Mouse (Mus musculus): Measurements from ENCODE around the gene Cers2.

Cers2 gene

DNA sequence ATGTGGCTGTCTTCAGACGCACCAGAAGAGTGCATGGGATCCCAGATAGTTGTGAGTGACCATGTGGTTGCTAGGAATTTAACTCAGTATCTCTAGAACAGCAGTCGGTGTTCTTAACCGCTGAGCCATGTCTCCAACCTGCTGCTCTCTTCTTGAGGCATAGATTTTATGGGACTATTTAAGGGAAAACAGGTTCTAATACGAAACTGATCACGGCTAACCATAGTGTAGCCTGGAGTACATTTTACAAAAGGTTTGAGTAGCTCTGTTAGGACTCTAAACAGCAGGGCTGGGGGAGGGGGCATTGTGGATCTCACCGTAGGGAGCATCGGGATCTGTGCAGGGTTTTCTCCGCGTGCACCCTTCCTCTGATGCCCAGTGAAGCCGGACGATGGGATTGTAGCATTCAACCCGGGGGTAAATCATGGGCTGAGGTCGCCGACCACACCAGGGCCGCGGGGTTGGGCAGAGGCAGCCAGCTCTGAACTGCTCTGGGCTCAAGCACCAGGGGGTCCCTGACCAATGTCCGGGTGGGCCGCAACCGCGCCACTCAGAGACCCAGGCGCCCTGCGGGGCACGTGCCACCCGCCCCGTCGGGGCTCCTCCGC is at the start of gene Cers2:
TSS of gene Cers2 (plus strand) at position 306 of the 608 bp plus-strand sequence.
- no peak for DNase-seq

DNA sequence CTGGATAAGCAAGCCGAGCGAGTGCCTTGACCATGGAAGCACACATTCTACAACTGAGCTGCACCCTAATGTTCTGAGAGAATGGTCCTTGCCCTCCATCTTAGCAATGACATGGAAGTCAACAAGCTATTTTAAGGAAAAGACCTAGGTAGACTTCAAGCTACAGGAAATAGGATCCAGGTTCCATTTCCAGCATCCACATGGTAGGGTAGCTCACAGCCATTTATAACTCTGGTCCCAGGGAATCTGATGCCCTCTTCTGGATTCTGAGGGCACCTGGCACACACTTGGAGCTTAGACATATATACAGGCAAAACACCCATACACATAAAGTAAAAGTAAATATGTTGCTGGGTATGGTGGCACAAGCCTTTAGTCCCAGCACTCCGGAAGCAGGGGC is 48.5 kb upstream of the Cers2 start:
- DNase-seq: no peak

GRCm38 (mm10) chr3:95267855-95268254 is 46.7 kb upstream of the Cers2 start:
- no peak for DNase-seq

GRCm38 (mm10) chr3:95269789-95270188 is 44.8 kb upstream of the Cers2 start:
- DNase-seq: no peak

DNA sequence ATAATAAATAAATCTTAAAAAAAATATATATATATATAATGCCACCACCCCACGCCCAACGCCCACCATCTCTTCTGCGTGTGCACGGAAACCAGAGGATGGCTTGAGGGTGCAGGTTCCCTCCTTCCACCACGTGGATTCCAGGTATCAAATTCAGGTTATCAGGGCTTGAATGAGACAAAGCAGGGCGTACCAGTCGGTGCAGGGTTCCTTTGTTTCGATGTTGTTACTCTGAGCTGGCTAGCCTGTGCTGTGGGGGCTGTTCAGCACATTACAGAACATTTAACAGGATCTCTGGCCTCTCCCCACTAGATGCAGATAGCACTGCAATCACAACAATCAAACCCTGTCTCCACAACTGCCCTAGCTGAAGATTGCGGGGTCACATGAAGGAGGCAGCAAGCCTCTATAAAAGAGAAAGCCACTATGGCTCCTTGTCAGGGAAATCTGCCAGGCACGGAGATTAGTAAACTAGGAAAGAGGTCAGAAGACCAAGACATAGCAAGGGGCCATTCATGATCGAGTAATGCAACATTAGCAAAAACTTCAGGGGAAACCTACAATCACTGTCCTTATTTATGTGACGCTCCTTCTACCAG is 43.7 kb upstream of the Cers2 start:
- DNase-seq: no peak

- no peak for DNase-seq
Observed at GRCm38 (mm10) chr3:95273471-95273870, 41.1 kb upstream of the Cers2 start.

DNA sequence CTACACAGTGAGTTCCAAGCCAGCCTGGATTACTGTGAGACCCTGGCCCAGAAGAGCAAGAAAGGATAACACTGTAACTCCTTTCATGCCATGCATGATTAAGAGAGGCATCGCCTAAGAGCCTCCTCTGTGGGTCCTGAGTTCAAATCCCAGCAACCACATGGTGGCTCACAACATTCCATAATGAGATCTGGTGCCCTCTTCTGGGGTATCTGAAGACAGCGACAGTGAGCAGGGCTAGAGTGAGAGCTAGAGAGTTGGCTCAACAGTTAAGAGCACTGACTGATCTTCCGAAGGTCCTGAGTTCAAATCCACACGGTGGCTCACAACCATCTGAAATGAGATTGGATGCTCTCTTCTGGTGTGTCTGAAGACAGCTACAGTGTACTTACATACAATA is 40.1 kb upstream of the Cers2 start:
- no peak for DNase-seq

DNA sequence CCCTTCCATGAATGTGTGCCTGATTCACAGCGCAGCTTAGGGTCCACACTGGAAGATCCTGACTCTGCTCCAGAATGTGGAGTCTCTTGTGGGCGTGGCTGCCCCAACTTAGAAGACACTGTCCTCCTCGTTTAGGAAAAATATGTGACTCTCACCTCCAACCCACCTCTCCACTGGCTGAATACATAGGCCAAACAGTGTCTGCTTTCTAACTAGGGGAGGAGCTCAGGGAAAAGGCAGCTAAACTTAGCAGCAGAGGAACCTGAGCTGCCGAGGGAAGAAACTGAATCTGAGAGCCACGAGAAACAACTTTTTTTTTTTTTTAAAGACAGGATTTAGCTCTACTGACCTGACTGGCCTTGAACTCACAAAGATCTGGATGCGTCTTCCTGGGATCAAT is 39.4 kb upstream of the Cers2 start:
- no peak for DNase-seq

- DNase-seq: no peak
Observed at GRCm38 (mm10) chr3:95276428-95276934, 38.1 kb upstream of the Cers2 start.

DNA sequence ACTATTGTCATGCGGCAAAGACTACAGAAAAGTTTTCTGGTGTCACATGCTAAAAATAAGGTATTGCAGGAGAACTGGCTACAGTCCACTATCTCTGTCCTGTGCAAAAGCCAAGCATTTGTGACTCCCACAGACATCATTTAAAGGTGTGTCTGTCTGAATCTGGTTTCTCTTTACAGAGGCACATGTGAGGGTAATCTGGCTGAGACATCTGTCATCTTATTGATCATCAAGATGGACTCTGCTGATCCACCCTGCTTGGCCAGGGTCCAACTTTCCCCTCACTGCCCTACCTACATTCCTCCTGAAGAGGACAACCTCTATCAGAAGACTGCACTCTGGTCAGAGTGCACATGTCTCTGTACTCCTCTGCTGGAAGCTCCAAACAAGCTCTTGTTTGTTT is 37.4 kb upstream of the Cers2 start:
- no peak for DNase-seq

DNA sequence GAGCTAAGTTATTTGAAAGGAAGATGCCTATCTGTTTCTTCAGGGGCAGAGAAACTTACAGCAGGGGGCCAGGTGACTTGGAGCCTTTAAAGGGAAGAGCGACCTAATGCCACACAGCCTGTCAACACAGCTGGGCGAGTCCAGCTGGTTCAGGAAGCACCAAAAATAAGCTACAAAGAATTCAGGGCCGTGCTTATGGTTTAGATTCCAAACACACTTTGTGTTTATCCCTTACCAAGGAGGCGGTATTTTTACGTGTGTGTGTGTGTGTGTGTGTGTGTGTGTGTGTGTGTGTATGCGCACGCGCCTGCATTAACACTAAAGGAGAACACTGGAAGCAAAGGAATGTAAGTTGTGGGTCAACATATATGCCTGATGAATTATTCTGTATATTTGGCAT is 33.8 kb upstream of the Cers2 start:
- peak; percentile 9 for DNase-seq

GRCm38 (mm10) chr3:95281216-95282126 is 33.1 kb upstream of the Cers2 start, which contains the start of the genes Mindy1 and Prune1:
TSS of gene Mindy1 (plus strand) at chr3:95281345.
TSS of gene Prune1 (minus strand) at chr3:95282076.
- DNase-seq: peak; percentile 98

DNA sequence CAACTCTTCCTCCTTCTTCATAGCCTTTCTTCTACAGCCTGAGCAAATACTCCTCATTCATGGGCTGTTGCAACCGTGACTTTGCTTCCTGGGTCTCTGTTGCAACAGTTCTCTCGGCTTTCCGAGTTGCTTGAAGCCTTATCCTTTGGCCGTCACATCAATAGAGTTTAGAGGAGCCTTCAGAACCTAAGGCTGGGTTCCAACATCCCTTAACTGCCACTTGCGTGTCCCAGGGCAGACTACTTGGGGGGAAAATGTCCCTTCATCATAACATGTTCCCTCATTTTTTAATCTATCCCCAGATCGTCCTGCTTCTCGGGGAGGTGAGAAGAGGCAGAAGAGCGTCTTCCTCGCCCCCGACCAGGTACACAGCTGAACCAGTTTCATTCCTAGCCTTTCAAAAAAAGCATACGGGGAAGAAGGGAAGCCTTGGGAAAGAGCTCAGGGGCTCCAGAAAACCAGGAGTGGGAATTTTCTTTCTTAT is 32.2 kb upstream of the Cers2 start:
- no peak for DNase-seq

GRCm38 (mm10) chr3:95282865-95283588 is 31.6 kb upstream of the Cers2 start:
- peak; percentile 75 for DNase-seq

DNA sequence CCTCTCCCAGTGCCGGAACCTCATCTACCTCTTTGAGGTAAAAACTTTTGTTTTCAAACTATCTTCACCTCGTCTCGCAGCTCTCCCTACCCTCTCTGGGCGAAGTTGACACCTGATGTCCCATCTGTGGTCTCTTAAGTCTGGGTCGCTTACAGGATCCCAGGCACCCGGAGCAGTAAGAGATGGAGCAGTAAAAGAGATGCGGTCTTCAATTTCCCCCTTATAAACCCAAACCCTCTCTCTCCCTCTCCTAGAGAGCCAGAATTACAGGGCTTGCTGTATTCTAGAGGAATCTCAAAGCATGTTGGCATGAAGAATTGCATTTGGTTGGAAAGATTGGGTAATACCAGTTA is 31.0 kb upstream of the Cers2 start:
- DNase-seq: no peak

- DNase-seq: no peak
Observed at GRCm38 (mm10) chr3:95284062-95284461, 30.5 kb upstream of the Cers2 start.

GRCm38 (mm10) chr3:95284501-95285281 is 29.9 kb upstream of the Cers2 start:
- DNase-seq: no peak

- DNase-seq: no peak
Observed at GRCm38 (mm10) chr3:95285390-95285789, 29.2 kb upstream of the Cers2 start.

GRCm38 (mm10) chr3:95286011-95286410 is 28.6 kb upstream of the Cers2 start:
- no peak for DNase-seq

DNA sequence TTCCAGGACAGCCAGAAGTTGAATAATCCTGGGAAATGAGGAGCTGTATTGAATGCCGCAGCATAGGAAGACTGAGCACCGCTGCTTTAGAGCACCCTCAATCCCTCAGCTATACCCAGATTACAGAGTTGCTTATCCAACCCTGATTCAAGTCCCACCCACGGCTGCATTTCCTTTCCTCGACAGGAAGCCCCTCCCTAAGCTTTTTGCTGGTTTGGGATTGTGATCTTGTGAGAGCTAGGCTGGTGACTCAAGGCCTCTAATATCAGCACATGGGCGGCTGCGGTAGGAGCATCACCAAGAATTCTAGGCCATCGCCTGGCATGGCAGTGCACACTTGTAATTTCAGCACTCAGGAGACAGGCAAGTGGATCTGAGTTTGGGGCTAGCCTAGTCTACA is 28.1 kb upstream of the Cers2 start:
- no peak for DNase-seq

DNA sequence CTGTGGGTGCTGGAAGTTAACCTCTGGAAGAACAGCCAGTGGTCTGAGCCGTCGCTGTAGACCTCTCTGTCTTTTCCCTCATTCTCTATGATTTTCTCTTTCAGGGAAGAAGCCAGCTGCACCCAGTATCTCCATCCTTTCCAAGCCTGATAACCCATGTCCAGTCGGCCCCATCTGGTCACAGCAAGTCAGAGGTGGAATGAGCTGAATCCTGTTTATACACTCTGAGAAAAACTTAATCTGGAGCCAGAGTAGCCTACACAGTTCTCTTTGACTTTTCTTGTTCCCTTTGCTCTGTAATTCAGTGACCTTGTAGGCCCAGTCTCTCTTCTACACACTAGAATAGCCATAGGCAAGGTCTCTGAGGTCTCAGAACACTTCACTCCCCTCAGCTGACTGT is 27.1 kb upstream of the Cers2 start:
- DNase-seq: no peak

DNA sequence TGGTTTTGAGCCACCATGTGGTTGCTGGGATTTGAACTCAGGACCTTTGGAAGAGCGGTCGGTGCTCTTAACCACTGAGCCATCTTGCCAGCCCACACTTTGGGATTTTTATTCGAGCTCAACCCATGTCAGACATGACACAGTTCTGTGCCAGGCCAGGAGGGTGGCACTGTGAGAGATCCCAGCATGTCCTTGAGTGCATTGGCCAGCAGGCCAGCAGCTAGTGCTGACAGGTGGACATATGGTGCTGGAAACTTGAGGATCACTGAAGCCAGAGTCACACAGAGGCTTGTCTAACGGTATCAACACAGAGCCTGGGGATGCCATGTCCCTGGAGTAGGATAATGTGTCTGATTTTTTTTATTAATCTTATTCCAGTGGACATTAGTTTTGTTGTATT is 25.2 kb upstream of the Cers2 start:
- DNase-seq: no peak

Measured in right cerebral cortex, postnatal 25 days (tissue).